Mouse (Mus musculus) megakaryocyte, embryonic 14.5 days (primary cell): ENCODE results near the gene Gsta4. TPM values are rescaled to one million over a fixed set of nuclear protein-coding genes. Genes with fewer than 3 reads are reported as not detected.

ENCODE experiments used
- H3K27me3 ChIP-seq: replicated peaks from 2 replicates; pipeline ENCODE3; 2012; ENCODE audit warnings: inconsistent platforms
- H3K36me3 ChIP-seq: replicated peaks from 2 replicates; pipeline ENCODE3; 2012; ENCODE audit warnings: low read length, inconsistent platforms, mixed read lengths
- H3K4me1 ChIP-seq: 2 replicates; pipeline ENCODE4 v1.6.1; 2012; ENCODE audit warnings: inconsistent platforms
- H3K4me3 ChIP-seq: replicated peaks from 2 replicates; pipeline ENCODE3; 2012; ENCODE audit warnings: moderate library complexity, mild to moderate bottlenecking, inconsistent platforms
- H3K9me3 ChIP-seq: 2 replicates; pipeline ENCODE4 v1.6.1; 2012; ENCODE audit warnings: inconsistent platforms
- FLI1 ChIP-seq: IDR thresholded peaks from 2 replicates; pipeline ENCODE4 v1.6.1; 2012; ENCODE audit warnings: low read length, inconsistent platforms, mixed read lengths
- GATA1 ChIP-seq: IDR thresholded peaks from 3 replicates; pipeline ENCODE4 v1.6.1; 2012; ENCODE audit warnings: mixed read lengths, low read length, inconsistent platforms, borderline replicate concordance
- polyA plus RNA-seq: library from polyadenylated mRNA; stranded (reverse); fragments of >175 nt; gene quantifications from 2 replicates; pipeline ENCODE4 v1.2.3, GENCODE M21; 2012; ENCODE audit warnings: low replicate concordance; ENCODE audit not compliant: insufficient read depth

Gsta4 gene
- polyA plus RNA-seq, 1 experiment = 0.09 TPM

DNA sequence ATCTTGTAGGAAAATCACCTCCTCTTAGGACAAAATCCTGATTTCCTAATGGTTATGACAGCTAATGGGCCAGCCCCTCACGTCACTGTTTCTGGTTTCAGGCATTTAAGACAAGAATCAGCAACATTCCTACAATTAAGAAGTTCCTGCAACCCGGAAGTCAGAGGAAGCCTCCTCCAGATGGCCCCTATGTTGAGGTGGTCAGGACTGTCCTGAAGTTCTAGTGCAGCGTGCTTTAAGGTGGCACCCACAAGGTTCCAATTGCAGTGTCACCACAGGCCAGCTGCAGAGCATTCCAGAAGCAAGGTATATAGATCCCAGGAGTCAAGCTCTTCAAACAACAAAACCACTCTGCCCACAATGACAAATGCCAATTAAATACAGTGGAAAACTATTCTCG is 26.4 kb downstream of the Gsta4 start:
- H3K9me3 ChIP-seq = 0 out of 2 replicates have a peak, but pooled peaks cover 2% of the 10 kb centered on the region
- no peaks in the 10 kb centered on the region for H3K36me3 ChIP-seq
- H3K4me3 ChIP-seq = no peak overlapping the region
- no peak for TF ChIP-seq GATA1
- no peak for TF ChIP-seq FLI1
- H3K27me3 ChIP-seq = peaks cover 16% of the 10 kb centered on the region
- peaks cover 6% of the 10 kb centered on the region for H3K4me1 ChIP-seq

DNA sequence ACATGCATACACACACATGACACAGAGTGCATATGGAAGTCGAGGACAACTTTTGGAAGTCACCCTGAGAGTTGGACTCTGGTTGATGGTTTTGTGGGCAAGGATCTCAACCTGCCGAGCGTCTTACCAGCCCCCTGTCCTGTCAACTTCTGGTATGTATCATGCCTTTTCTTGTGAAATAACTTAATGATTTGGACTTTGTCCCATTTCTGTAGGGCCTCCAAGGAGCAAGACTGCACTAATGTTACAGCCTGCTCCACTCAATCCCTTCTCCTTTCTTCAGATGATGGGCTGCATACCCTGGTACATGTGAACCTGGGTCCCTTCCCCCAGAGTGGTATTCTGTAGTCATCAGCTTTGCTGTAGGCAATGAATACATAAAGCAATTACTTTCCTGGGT is 27.5 kb downstream of the Gsta4 start:
- Histone ChIP-seq H3K4me3 (no peak overlapping the region), H3K36me3 (no peaks in the 10 kb centered on the region), H3K4me1 (peaks cover 6% of the 10 kb centered on the region), H3K9me3 (peaks cover 10% of the 10 kb centered on the region), H3K27me3 (peaks cover 20% of the 10 kb centered on the region)
- TF ChIP-seq FLI1 = no peak
- no peak for TF ChIP-seq GATA1

DNA sequence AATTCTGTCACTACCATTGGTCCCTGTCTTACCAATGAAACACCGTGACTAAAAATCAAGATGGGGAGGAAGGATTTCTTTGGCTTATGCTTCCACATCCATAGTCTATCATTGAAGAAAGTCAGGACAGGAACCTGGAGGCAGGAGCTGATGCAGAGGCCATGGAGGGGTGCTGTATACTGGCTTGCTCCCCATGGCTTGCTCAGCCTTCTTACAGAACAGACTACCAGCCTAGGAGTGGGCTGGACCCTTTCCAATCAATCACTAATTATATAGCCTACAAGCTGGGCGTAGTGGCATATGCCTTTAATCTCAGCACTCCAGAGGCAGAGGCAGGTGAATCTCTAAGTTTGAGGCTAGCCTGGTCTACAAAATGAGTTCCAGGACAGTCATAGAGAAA is 28.2 kb downstream of the Gsta4 start:
- TF ChIP-seq GATA1 (no peak), FLI1 (no peak)

DNA sequence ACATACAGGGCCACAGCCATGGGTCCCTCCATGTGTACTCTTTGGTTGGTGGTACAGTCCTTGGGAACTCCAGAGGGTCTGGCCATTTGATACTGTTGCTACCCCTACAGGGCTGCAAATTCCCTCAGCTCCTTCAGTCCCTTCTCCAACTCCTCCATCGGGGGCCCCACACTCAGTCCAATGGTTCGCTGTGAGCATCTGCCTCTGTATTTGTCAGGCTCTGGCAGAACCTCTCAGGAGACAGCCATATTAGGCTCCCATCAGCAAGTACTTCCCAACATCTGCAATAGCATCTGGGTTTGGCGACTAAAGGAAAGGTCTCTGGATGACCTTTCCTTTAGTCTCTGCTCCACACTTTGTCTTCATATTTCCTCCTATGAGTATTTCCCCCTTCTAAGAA is 28.9 kb downstream of the Gsta4 start:
- TF ChIP-seq GATA1 (no peak), FLI1 (no peak)
- H3K36me3 ChIP-seq = no peaks in the 10 kb centered on the region
- no peak overlapping the region for H3K4me3 ChIP-seq
- H3K4me1 ChIP-seq = peaks cover 6% of the 10 kb centered on the region
- H3K9me3 ChIP-seq = peaks cover 19% of the 10 kb centered on the region
- peaks cover 20% of the 10 kb centered on the region for H3K27me3 ChIP-seq

More for the DNA sequence above, 28.2 kb downstream of the Gsta4 start:
- Histone ChIP-seq H3K9me3 (peaks cover 17% of the 10 kb centered on the region), H3K36me3 (no peaks in the 10 kb centered on the region), H3K4me3 (no peak overlapping the region), H3K27me3 (peaks cover 20% of the 10 kb centered on the region), H3K4me1 (peaks cover 6% of the 10 kb centered on the region)

DNA sequence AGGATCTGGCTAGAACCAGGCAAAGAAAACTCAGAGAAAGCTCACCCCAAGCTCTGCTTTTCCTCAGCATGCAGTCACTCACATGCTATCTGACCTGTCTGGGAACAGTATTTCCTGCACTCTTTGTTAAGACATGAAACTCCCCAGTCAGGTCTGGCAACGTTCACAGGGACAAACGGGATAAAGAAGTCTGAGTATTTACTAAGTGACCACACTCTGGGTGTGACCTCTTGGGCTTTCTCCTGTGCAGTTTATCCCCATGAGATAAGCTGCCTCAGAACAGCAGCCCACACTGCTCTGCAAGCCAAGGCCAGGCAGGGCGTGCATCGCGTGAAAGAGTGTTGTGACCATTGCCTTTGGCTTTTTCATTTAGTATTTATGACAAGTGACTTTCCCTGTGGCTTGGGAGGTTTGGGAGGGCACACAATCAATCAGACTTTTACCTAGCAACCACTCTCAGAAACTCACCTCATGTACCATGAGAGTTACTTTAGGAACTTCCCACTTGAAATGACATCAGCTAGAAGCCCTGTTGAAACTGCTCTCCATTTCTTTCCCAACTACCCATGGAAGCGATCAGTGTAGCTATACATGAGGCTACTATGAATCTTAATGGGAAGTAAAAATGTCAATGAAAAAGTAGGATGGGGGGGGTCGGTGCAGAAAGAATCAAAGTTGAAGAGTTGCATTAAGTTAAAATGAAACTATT is 29.9 kb downstream of the Gsta4 start:
- H3K36me3 ChIP-seq = no peaks in the 10 kb centered on the region

DNA sequence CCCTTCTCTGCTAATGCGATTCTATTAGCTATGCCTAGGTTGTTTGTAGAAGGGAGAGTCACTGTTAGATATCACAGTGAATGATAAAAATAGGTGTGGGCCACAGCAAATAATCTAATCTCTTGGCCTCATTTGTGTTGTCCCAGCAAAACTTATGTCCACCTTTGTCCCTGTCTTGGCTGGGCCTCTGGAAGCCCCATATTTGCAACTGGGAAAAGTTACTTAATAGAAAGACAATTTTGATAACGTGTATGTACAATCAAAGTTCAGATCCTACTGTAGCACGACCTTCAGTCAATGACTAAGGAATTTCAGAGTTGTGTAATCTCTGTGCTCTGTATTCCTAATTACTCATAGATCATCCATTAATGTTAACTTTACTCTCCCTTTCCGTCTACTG is 34.5 kb downstream of the Gsta4 start:
- TF ChIP-seq FLI1 (no peak), GATA1 (no peak)
- H3K36me3 ChIP-seq = no peaks in the 10 kb centered on the region
- H3K27me3 ChIP-seq = peaks cover 17% of the 10 kb centered on the region
- peaks cover 6% of the 10 kb centered on the region for H3K4me1 ChIP-seq
- no peak overlapping the region for H3K4me3 ChIP-seq
- peaks cover 27% of the 10 kb centered on the region for H3K9me3 ChIP-seq

More for the DNA sequence above, 29.9 kb downstream of the Gsta4 start:
- Histone ChIP-seq H3K27me3 (peaks cover 20% of the 10 kb centered on the region), H3K9me3 (peaks cover 19% of the 10 kb centered on the region), H3K4me1 (peaks cover 6% of the 10 kb centered on the region), H3K4me3 (no peak overlapping the region)
- no peak for TF ChIP-seq GATA1
- no peak for TF ChIP-seq FLI1

DNA sequence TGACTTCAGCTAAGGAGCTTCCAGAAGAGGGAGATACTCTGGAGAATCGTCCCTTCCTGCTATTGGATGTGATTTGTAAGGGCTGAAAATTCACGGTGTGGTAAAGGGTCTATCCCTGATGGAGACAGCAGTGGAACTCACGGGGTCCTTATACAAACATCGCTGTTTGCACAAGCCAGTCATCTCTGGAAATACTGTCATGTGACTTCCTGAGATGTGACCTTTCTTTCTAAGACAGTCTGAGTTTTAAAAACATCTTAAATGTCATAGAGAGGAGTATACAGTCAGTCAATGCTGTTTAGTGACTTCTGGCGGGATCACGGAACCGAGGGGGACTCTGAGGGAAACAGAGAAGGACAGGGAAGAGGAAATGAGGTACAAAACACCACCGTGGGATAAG is 40.0 kb downstream of the Gsta4 start:
- no peaks in the 10 kb centered on the region; the same call in 1 of the 2 replicates for H3K4me1 ChIP-seq
- peaks cover 31% of the 10 kb centered on the region for H3K9me3 ChIP-seq
- H3K27me3 ChIP-seq = peaks cover 10% of the 10 kb centered on the region
- TF ChIP-seq FLI1 = no peak
- no peak for TF ChIP-seq GATA1
- H3K4me3 ChIP-seq = no peak overlapping the region
- H3K36me3 ChIP-seq = no peaks in the 10 kb centered on the region

DNA sequence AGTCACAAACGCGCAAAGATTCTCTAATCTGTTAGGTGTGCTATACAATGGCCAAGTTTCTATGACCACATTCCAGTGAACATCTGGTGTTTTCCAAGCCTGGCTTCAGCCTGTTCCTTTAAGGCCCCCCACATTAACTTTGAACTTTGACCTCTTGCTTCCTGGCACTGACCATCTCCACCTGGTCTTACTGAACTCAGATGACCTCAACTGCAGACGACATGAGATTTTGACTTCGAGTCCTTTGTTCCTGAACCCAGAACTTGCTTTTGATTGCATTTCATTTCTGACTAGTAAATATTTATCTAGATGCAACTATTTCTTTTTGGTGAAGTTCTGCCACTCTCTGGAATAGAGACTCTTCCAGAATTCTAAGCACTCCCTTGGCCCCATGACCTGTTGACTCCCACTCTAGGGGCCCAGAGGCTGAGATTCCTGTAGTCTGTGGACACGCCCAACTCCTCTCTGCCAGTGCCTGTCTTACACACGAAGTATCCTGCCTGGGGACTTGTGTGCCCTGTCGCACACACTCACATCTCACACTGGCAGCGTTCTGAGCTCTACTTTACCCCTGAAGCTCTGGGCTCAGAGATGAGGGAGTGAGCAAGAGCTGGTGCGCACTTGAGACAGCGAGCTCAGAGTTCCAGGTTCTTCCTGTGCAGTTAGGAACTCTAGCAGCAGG is 40.8 kb downstream of the Gsta4 start:
- Histone ChIP-seq H3K4me1 (peaks cover 5% of the 10 kb centered on the region), H3K4me3 (no peak overlapping the region), H3K36me3 (no peaks in the 10 kb centered on the region), H3K27me3 (peaks cover 10% of the 10 kb centered on the region), H3K9me3 (peaks cover 31% of the 10 kb centered on the region)
- TF ChIP-seq GATA1 = no peak
- no peak for TF ChIP-seq FLI1

DNA sequence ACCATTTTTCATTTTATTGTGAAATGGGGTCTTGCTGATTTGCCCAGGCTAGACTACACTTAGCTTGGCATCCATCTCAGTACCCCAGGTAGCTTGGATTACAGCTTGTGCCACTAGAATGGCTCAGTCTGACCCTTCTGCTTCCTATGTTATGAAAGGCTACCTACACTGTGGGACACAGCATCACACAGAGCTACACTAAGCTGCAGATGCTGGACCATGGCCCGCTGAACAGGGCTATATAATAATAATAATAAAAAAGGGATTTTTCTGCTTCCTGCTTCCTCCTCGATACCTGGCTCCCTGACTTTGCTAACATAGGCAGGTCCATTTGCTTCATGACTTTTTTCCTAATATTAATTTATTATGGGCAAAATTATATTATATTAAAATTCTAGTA is 41.8 kb downstream of the Gsta4 start:
- H3K36me3 ChIP-seq = no peaks in the 10 kb centered on the region
- H3K4me1 ChIP-seq = peaks cover 15% of the 10 kb centered on the region
- TF ChIP-seq FLI1 (no peak), GATA1 (no peak)

DNA sequence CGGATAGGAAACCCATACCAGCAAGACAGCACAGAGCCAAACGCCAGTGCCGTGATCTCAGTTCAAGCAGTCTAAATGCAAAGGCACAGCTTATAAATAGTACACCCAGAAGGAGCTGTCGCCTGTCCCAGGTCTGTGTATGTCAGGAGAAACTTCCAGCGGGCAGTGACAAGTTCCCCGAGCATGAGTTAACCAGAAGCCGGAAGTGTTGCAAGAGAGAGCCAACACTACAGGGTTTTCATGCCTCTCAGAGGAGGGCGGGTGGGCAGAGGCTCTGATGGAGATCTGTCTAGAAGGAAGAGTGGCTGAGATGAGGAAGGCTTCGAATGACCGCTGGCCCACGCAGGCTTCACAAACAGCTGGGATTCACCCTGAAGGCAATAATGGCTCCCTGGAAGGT is 42.7 kb downstream of the Gsta4 start:
- Histone ChIP-seq H3K36me3 (no peaks in the 10 kb centered on the region), H3K4me1 (peaks cover 18% of the 10 kb centered on the region), H3K9me3 (peaks cover 31% of the 10 kb centered on the region), H3K4me3 (no peak overlapping the region), H3K27me3 (peaks cover 10% of the 10 kb centered on the region)
- TF ChIP-seq FLI1 = no peak
- no peak for TF ChIP-seq GATA1

More for the DNA sequence above, 41.8 kb downstream of the Gsta4 start:
- Histone ChIP-seq H3K4me3 (no peak overlapping the region), H3K27me3 (peaks cover 10% of the 10 kb centered on the region), H3K9me3 (peaks cover 31% of the 10 kb centered on the region)
